Mouse (Mus musculus) embryo, embryonic 10 days (tissue): ENCODE measurements around the gene Alkbh4.
"Not testable (repeated sequence)": the region's sequence is repeated elsewhere in the genome, so short reads cannot be mapped to it uniquely, and the experiment has no call there.

Experiments used
- DNase-seq: peaks from one replicate; pipeline ENCODE4 v3.0.0-alpha.2; 2015; ENCODE audit warnings: low spot score

The Alkbh4 gene

GRCm38 (mm10) chr5:136143161-136143755 lies 7.3 kb downstream of the Alkbh4 start:
- DNase-seq = no peak

GRCm38 (mm10) chr5:136144606-136145430 lies 8.9 kb downstream of the Alkbh4 start:
- no peak for DNase-seq

GRCm38 (mm10) chr5:136146936-136147335 lies 11.0 kb downstream of the Alkbh4 start:
- DNase-seq = no peak

DNA sequence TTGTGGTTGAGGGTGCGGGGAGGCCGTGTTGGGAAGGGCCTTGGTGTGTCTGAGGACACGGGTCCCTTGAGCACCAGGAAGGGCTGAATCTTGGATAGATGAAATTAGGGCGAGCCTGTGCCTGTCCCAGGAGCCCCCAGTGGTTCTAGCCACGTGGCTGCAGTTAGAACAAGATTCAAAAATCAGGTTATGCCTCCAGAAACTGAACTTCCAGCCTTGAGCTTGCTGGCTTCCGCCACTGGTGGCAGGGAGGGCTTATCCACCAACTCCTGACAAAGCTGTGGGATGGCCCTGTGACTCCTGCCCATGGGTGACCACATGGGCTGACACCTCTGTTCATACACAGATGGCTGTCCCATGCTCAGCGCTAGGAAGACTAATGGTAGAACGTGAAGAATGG lies 11.8 kb downstream of the Alkbh4 start:
- DNase-seq = no peak

DNA sequence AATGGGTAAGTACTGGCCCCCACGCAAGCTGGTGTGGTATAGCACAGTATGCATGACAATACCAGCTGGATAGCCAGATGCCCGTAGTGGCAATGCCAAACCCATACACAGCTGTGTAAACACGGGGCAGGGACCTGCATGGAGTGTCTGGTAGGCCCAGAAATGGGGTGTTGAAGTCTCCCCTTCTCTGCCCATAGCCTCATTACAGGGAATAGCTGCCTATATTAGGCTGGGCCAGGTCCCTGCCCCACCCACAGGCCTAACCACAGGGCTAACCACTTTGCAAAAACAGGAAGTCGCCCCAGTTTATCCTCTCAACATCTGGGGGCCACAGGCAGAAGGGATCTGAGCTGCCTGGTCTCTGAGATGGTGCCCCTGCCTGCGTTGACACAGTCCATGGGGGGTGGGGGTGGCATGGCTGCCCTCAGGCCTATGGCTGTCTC lies 13.2 kb downstream of the Alkbh4 start:
- not testable (repeated sequence) for DNase-seq

- no peak for DNase-seq
These were observed 16.4 kb downstream of the Alkbh4 start for GRCm38 (mm10) chr5:136152365-136152764.

GRCm38 (mm10) chr5:136155399-136155798 lies 19.5 kb downstream of the Alkbh4 start:
- no peak for DNase-seq

- DNase-seq = not testable (repeated sequence)
These were observed 24.1 kb downstream of the Alkbh4 start for GRCm38 (mm10) chr5:136160084-136160483.

- DNase-seq = no peak
These were observed 28.0 kb downstream of the Alkbh4 start for GRCm38 (mm10) chr5:136163807-136164474.

DNA sequence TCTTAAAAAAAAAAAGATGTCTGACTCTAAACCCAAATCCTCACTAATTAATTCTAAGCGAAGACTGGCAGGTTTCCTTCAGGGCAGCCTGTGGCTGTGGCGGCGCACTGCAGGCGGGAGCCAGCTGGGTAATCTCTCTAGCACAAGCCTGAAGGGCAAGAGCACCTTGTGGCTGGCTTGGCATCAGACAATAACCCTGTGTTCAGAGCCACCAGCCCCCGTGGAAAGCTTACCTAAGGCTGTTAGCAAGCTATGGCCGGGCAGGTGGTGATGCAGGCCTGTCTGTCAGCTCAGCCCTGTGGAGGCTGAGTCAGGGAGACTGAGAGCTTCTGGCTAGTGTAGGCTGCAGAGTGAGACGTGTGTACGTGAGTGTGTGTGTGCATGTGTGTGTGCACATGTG lies 29.3 kb downstream of the Alkbh4 start:
- no peak for DNase-seq

DNA sequence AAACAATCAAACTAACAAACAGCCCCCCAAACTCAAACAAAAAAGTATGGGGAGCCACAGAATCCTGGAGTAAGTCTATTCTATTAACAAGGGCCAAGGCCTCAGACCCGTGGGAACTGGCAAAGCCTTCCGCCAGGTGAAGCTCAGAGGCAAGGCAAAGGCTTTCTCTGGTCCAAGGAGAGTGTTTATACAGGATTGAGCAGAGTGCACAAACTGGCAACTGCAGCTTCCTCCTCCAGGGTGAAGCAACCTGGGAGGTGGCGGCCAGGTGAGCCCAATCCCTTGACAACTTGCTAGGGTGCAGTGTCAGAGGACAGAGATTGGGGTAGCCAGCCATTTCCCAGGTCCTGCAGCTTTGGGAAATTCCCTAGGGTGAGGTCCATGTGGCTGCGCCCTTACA lies 31.4 kb downstream of the Alkbh4 start:
- DNase-seq = no peak

GRCm38 (mm10) chr5:136168071-136168470 lies 32.1 kb downstream of the Alkbh4 start:
- DNase-seq = no peak

DNA sequence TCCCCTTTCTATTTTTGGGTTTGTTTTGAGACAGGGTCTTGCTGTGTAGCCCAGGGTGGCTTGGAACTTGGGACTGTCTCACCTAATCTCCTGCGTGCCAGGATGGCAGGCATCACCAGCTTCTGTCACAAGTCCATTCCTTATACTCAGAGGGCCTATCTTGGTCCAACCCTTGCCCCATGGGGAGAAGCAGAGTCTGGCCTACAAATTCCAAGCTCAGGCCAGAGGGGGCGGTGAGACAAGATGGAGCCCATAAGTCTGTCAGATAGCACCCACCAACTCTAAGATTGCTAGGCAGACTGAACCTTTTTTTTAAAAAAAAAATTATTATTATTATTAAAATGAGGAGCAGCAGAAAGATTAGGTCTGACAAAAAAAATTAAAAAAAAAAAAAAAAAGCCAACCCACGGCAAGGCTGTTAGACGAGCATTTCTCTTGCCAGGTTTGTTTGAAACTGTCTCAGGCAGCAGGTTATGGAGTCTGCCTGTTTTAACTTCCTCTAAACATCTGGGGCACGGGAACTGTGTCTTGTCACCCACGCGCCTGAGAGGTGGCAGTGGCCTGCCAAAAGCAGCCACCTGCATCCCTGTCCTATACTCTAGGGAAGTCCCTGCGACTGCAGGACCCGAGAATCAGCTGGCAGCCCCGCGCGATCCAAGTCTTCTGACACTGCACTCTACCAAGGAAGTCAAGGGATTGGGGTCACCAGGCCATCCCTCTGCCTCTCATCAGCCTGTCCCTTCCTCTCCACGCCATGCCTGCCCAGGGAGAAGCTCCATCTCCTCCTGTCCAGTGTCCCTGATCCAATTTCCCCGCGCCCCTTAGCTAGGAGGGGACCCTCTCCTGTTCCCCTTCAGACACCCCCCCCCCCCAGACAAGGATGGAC lies 33.9 kb downstream of the Alkbh4 start:
- DNase-seq = peak; percentile 56

DNA sequence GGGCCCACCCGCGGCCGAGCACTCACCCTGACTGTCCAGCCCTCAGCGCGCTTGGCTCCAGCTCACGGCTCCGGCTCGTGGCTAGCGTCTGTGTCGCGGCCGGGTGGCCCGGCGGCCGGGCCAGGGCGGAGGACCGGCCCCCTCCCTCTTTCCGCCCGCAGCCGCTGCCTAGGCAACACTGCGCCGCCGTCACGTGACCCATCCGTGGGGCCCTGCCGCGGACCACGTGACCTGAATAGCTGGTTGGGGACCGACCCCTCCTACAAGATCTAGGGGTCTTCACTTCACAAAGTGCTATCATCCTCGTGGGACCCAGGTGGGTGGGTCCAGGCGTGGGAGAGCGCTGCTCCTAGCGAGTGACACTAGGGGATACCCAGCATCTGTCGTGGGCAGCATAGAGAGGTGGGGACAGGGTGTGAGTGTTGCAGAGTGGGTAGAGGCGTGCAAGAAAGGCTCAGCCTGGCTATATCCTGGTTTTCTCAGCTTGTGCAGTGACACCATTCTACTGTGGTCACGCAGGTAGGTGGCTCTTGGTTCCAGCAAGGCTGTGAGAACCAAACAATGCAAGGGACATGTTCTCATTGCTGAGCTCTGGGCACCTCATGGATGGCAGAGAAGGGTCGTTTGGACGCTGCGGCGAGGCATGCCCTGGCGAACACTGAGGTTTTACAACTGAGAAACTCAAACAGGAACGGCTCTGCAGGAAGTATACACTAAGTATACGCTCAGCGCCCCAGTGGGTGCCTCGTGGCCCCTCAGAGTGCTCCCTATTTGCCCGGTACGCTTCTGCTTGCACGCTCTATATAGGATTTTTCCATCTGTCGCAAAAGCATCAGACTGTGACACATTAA lies 34.8 kb downstream of the Alkbh4 start, which contains the start of gene Orai2:
Orai2 (minus strand) TSS at position 202 of the 851 bp plus-strand sequence.
- peak; percentile 92 for DNase-seq

DNA sequence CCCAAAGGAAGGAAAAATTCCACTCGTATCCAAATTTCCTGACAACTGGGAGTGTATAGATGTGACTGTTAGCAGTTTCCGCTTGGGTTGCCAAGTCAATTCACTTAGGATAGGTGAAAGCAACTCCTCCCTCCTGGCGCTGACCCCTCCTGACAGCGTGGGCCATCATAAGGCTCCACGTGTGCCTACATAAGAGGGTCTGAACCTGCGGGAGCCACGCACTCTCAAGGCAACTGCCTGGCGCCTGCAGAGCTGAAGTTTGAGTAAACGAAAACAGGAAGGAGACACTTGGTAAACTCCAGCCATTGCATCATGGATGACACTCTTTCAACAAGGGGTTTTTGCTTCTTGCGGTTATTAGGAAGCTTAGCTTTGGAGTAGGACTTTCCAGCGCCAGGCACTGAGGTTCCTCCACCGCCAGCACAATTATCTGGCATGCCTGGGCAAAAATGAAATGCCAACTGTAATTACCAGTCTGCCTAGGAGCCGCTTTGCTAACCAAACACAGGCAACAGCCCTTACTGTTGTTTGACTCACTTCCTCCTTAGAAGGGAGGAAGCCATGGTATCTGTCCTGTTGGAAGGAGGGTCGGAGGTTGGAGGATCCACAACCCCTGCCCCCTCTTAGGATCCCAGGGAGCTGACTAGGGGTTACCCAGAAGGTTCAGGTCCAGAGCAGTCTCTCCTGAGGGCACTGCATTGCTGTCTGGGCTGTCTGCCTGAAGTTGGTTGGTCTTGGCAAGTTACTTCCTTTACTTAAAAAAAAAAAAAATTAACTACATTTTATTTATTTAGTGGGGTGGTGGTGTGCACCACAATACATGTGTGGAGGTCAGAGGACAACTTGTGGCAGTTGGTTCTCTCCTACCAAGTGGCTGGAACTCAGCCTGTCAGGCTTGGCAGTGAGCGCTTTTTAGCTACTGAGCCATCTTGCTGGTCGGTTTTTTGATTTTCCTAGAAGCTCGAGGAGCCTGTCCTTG lies 35.7 kb downstream of the Alkbh4 start:
- DNase-seq = no peak

GRCm38 (mm10) chr5:136172939-136173338 lies 37.0 kb downstream of the Alkbh4 start:
- DNase-seq = no peak

- no peak for DNase-seq
These were observed 37.9 kb downstream of the Alkbh4 start for GRCm38 (mm10) chr5:136173606-136174463.

- DNase-seq = no peak
These were observed 43.6 kb downstream of the Alkbh4 start for GRCm38 (mm10) chr5:136179594-136179993.

DNA sequence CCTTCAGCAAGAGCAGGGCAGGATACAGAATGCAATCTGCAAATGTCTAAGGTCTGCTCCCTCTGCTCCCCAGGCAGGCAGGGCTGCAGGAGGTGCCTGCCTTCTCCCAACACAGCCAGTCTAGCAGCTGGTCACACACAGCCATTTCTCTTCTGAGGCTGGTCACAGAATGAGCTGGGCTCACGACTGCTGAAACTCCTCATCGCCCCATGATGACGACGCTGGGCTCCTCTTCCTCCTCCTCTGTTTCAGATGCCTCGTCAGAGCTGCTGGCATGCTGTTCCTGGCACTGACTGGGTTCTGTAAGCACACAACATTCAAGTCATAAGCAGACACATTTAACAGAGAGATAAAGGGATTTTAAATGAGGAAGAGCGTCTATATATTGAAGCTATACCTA lies 45.3 kb downstream of the Alkbh4 start:
- no peak for DNase-seq
